Mouse (Mus musculus): ENCODE results near the gene Smpd1. TPM values are rescaled to one million over a fixed set of nuclear protein-coding genes. Genes with fewer than 3 reads are reported as not detected.
A peak's percentile ranks its signal among the peaks of the same experiment; 100 is the strongest.

Gene Smpd1
- polyA plus RNA-seq, 1 experiment from 2014 or later = 68.9 TPM

DNA sequence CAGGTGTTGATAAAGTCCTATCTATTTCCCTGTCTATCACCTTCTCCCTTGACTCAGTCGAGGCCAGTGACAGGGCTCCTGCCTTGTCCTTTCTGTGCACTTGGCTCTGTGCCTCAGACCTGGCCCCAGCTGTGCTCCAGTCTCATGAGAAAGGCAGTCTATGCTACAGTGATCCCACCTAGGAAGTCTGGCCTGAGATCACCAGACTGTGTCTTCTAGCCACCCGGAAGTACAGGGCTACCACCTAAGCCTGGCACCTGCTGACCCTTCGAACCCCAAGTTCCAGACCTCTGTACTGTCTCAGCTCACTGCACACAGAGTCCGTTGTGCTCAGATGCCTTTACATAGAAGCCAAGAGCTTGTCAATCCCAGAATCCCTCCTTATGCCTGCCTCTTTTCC lies 26.1 kb upstream of the Smpd1 start:
- 0 out of 2 replicates have a peak, but pooled peaks have one; percentile 15 for ATAC-seq
- 66% methylated on average over 4 of the region's 4 CpGs for whole genome bisulfite sequencing
- Histone ChIP-seq H3K4me1 (replicated peaks) (no peaks in the 10 kb centered on the region), H3K4me2 (replicated peaks) (no peak overlapping the region), H3K4me3 (replicated peaks) (no peak overlapping the region), H3K9me3 (no peaks in the 10 kb centered on the region), H3K27ac (no peak overlapping the region), H3K36me3 (no peaks in the 10 kb centered on the region), H3K27me3 (no peaks in the 10 kb centered on the region; the same call in 1 of the 2 replicates), H3K9ac (replicated peaks) (no peak overlapping the region)

DNA sequence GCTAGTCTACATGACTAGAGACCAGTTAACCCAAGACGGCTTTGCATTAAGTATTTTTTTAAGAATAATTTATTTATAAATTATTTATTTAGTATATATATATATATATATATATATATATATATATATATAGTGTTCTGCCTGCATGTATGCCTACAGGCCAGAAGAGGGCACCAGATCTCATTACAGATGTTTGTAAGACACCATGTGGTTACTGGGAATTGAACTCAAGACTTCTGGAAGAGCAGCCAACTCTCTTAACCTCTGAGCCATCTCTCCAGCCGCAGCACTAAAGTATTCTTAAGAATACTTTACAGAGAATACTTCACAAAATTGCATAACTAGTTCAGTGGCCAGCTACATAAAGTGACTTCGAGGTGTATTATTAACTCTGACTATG lies 20.0 kb upstream of the Smpd1 start:
- H3K9me3 ChIP-seq = no peaks in the 10 kb centered on the region
- no peak overlapping the region for H3K4me3 ChIP-seq (replicated peaks)
- no peaks in the 10 kb centered on the region for H3K36me3 ChIP-seq
- ATAC-seq = no peak
- H3K27me3 ChIP-seq = no peaks in the 10 kb centered on the region
- H3K4me2 ChIP-seq (replicated peaks) = no peak overlapping the region
- no peak overlapping the region for H3K27ac ChIP-seq
- WGBS = 82% methylated on average over 3 of the region's 3 CpGs
- no peaks in the 10 kb centered on the region for H3K4me1 ChIP-seq (replicated peaks)
- H3K9ac ChIP-seq (replicated peaks) = no peak overlapping the region

DNA sequence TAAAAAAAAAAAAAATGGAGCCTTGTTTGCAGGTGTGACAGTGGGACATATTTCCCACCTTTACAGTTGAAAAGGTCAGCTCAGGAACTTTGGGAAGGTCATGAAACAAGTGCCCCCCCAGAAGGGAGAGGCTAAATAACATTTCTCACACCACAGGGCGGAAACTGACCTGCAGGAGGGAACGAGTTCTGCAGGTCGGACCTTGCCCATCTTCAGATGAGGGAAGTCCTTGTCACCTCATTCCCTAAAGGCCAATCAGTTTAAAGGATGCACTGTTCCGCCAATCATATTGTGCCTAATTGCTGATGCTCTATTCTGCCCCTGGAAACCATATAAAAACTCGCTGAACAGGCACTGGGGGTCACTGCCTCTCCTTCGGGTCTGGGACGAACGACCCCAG lies 8.2 kb upstream of the Smpd1 start:
- Histone ChIP-seq H3K27me3 (no peaks in the 10 kb centered on the region), H3K9me3 (no peaks in the 10 kb centered on the region), H3K36me3 (no peaks in the 10 kb centered on the region), H3K4me2 (replicated peaks) (no peak overlapping the region), H3K9ac (replicated peaks) (no peak overlapping the region), H3K27ac (no peak overlapping the region), H3K4me1 (replicated peaks) (no peaks in the 10 kb centered on the region), H3K4me3 (replicated peaks) (no peak overlapping the region)
- 81% methylated on average over 8 of the region's 8 CpGs for WGBS
- no peak for ATAC-seq

DNA sequence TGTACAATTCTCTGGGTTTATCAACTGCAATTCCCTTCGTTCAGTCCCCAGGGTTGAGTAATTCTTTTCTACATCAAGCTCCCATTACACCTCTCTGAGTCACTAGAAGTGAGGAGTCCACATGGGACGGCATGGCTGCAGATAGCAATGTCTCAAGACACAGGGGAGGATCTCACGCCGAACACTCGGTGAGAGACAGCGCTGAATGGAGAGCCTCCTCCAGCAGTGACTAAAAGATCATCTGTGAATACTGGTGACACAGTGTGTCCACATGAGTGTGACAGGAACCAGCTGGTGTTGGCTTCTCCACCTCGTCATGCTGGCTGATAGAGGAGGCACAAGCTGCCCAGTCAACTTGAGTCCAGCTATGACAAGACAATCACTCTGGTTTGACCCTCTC lies 6.2 kb upstream of the Smpd1 start:
- ATAC-seq = no peak
- WGBS = 81% methylated on average over 7 of the region's 7 CpGs

DNA sequence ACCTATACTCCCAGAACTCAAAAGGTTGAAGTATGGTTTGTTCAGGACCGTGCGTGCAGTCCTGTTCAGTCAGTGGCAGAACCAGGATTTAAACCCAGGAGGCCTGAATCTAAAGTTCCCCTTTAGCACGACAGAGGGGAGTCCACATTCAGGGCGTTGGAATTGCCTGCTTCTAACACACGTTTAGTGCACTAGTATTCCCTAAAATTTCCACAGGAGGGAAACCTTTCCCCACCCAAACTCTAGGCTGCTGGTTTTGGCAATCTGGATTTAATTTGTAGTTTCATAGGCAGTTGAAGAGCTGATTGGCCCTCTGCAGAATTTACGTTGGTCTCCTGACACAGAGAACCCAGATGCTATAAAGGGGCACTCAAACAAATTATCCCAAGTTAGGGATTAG lies 5.1 kb upstream of the Smpd1 start:
- ATAC-seq = no peak
- WGBS = 45% methylated on average over 6 of the region's 6 CpGs
- Histone ChIP-seq H3K4me2 (replicated peaks) (no peak overlapping the region), H3K9me3 (no peaks in the 10 kb centered on the region), H3K36me3 (no peaks in the 10 kb centered on the region), H3K27ac (no peak overlapping the region), H3K27me3 (no peaks in the 10 kb centered on the region), H3K4me1 (replicated peaks) (peaks cover 3% of the 10 kb centered on the region; the same call in 1 of the 2 replicates), H3K9ac (replicated peaks) (no peak overlapping the region), H3K4me3 (replicated peaks) (no peak overlapping the region)

More for the DNA sequence above, 6.2 kb upstream of the Smpd1 start:
- no peak overlapping the region for H3K4me2 ChIP-seq (replicated peaks)
- no peaks in the 10 kb centered on the region for H3K36me3 ChIP-seq
- H3K27ac ChIP-seq = no peak overlapping the region
- no peaks in the 10 kb centered on the region for H3K27me3 ChIP-seq
- H3K4me3 ChIP-seq (replicated peaks) = no peak overlapping the region
- H3K4me1 ChIP-seq (replicated peaks) = no peaks in the 10 kb centered on the region
- no peaks in the 10 kb centered on the region for H3K9me3 ChIP-seq
- H3K9ac ChIP-seq (replicated peaks) = no peak overlapping the region

DNA sequence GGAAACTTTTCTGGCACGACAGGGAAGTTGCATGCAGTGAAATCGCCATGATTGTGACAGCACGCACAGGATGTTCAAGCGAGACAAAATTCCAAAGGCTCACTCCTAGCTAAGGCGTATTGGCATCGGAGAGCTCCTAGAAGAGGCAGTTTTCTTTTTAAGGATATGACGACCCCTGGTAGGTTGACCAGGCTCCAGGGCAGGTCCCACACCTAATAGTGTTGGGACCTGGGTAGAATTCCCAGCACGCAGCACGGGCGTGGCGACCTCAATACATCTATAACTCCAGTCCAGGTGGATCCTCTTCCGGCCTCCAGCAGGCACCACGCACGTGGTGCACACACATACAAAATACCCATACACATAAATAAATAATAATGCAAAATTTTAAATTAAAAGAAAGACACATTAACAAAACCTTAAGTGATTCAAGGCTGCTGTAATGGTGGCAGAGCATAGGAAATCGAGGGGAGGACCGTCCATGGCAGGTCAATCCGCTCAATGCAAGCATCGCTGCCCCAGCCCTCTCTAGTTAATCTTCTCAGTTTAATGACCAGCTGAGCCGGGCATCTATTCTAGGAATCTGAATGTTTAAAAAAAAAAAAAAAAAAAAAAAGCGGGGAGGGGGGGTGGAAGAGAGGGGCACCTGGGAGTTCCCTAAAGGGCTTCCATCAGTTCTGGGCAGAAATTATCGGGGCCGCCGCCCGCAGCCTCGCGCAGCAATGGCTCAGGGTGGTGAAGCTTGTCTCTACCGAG lies 526 bp upstream of the Smpd1 start:
- no peaks in the 10 kb centered on the region for H3K27me3 ChIP-seq
- peak overlapping the region; percentile 74 for H3K27ac ChIP-seq
- peaks cover 27% of the 10 kb centered on the region for H3K4me1 ChIP-seq (replicated peaks)
- H3K4me3 ChIP-seq (replicated peaks) = peak overlapping the region; percentile 63
- WGBS = 26% methylated on average over 26 of the region's 27 CpGs
- peak; percentile 59; the same call in 1 of the 2 replicates for ATAC-seq
- H3K9ac ChIP-seq (replicated peaks) = peak overlapping the region; percentile 89
- H3K9me3 ChIP-seq = no peaks in the 10 kb centered on the region
- H3K36me3 ChIP-seq = peaks cover 24% of the 10 kb centered on the region
- peak overlapping the region; percentile 78 for H3K4me2 ChIP-seq (replicated peaks)

DNA sequence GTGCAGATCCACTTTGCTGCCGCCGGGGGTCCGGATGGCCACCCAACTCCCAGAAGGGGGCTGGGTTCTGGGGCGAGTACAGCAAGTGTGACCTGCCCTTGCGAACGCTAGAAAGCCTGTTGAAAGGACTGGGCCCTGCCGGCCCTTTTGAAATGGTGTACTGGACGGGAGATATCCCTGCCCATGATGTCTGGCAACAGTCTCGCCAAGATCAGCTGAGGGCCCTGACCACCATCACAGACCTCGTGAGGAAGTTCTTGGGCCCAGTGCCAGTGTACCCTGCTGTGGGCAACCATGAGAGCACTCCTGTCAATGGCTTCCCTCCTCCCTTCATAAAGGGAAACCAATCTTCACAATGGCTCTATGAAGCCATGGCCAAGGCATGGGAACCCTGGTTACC lies 1.4 kb downstream of the Smpd1 start:
- Histone ChIP-seq H3K36me3 (peaks cover 40% of the 10 kb centered on the region), H3K27ac (no peak overlapping the region), H3K9me3 (no peaks in the 10 kb centered on the region), H3K4me1 (replicated peaks) (peaks cover 27% of the 10 kb centered on the region), H3K4me2 (replicated peaks) (peak overlapping the region; percentile 78), H3K4me3 (replicated peaks) (peak overlapping the region; percentile 63), H3K27me3 (no peaks in the 10 kb centered on the region), H3K9ac (replicated peaks) (0 out of 2 replicates have a peak overlapping the region, but pooled peaks have one; percentile 89)
- WGBS = 92% methylated on average over 10 of the region's 10 CpGs
- ATAC-seq = no peak

DNA sequence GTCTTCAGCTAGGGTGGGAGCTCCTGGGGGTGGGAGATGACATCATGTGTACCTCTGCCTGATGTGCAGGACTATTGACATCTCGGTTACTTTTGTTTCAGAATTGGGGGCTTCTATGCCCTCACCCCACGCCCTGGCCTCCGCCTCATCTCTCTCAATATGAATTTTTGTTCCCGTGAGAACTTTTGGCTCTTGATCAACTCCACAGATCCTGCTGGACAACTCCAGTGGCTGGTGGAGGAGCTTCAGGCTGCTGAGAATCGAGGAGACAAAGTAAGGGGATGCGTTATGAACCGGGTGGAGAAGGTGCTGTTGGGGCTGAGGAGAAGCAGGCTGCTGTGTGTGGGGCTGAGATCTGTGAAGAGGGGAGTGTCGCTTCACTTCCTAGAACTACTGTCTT lies 2.2 kb downstream of the Smpd1 start:
- Histone ChIP-seq H3K9me3 (no peaks in the 10 kb centered on the region), H3K4me1 (replicated peaks) (peaks cover 27% of the 10 kb centered on the region), H3K27ac (no peak overlapping the region), H3K4me2 (replicated peaks) (peak overlapping the region; percentile 78; the same call in 1 of the 2 replicates), H3K36me3 (peaks cover 44% of the 10 kb centered on the region), H3K27me3 (no peaks in the 10 kb centered on the region), H3K4me3 (replicated peaks) (no peak overlapping the region), H3K9ac (replicated peaks) (no peak overlapping the region)
- 92% methylated on average over 8 of the region's 8 CpGs for WGBS
- no peak for ATAC-seq

DNA sequence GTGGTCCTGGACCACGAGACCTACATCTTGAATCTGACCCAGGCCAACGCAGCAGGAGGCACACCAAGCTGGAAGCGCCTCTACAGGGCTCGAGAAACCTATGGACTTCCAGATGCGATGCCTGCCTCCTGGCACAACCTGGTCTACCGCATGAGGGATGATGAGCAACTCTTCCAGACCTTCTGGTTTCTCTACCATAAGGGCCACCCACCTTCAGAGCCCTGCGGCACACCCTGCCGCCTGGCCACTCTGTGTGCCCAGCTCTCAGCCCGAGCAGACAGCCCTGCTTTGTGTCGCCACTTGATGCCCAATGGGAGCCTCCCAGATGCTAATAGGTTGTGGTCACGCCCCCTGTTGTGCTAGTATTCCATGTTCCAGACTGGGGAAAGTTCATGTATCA lies 3.5 kb downstream of the Smpd1 start:
- Histone ChIP-seq H3K4me3 (replicated peaks) (no peak overlapping the region), H3K9ac (replicated peaks) (no peak overlapping the region), H3K4me1 (replicated peaks) (peaks cover 27% of the 10 kb centered on the region), H3K27me3 (no peaks in the 10 kb centered on the region), H3K27ac (no peak overlapping the region), H3K36me3 (peaks cover 56% of the 10 kb centered on the region), H3K4me2 (replicated peaks) (no peak overlapping the region), H3K9me3 (no peaks in the 10 kb centered on the region)
- WGBS = 85% methylated on average over 11 of the region's 11 CpGs
- no peak for ATAC-seq

DNA sequence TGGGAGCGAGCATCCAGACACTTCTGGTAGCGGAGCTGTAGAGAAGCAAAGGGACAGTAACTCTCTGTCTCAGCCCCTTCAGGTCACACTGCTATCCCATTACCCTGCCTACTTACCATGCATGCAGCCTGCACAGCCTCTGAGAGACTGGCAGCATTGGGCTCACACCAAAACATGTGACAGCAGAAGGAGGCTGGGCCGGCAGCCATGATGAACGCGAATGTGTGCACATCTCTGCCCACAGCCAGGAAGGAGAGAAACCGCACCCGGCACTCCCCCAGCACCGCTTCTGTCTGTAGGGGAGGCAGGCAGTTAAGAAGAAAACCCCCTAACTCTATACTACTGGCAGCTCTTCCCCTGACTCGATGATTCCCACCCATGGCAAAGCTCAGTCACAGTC lies 4.9 kb downstream of the Smpd1 start:
- H3K9ac ChIP-seq (replicated peaks) = no peak overlapping the region
- no peak overlapping the region for H3K4me2 ChIP-seq (replicated peaks)
- no peak for ATAC-seq
- peaks cover 68% of the 10 kb centered on the region for H3K36me3 ChIP-seq
- no peak overlapping the region for H3K27ac ChIP-seq
- WGBS = 91% methylated on average over 9 of the region's 9 CpGs
- H3K4me3 ChIP-seq (replicated peaks) = no peak overlapping the region
- H3K27me3 ChIP-seq = no peaks in the 10 kb centered on the region
- H3K9me3 ChIP-seq = no peaks in the 10 kb centered on the region
- H3K4me1 ChIP-seq (replicated peaks) = peaks cover 24% of the 10 kb centered on the region

DNA sequence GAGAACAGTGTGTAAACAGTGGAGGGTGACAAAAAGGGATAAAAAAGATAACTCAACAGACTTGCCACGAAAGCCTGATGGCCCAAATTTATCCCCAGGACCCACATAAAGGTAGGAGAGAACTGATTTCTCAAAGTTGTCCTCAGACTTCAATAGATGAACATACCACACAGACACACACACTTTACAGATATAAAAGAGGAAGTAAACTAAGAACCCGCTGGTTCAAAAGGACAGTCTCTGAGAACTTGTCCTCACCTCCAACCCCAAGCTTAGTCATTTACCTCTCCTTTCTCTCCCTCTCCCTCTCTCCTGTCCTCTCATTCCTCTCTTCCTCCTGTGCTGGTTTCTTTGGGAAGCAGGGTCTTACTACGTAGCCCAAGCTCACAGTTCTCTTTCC lies 8.2 kb downstream of the Smpd1 start:
- peaks cover 90% of the 10 kb centered on the region for H3K36me3 ChIP-seq
- 88% methylated on average over 3 of the region's 3 CpGs for WGBS

DNA sequence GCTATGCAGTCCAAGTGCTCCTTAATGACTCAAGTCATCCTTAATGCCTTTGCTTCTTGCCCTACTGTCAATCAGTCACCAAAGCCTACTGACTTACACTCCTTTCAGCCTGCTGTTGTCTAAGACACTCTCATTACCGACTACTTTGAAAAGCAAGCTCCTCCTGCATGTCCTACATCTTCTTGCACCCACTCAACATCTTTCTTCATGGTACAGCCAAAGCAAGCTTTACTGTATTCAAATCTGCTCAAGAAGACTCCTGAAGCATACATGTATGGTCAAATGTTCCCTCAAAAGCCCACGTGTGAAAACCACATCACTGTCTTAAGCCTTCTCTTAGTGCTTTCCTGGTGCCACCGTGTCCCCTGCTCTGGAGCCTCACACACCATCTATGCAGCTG lies 9.2 kb downstream of the Smpd1 start:
- Histone ChIP-seq H3K36me3 (peaks cover 86% of the 10 kb centered on the region), H3K9me3 (no peaks in the 10 kb centered on the region), H3K27ac (no peak overlapping the region), H3K4me2 (replicated peaks) (no peak overlapping the region), H3K4me3 (replicated peaks) (no peak overlapping the region), H3K4me1 (replicated peaks) (peaks cover 9% of the 10 kb centered on the region), H3K27me3 (no peaks in the 10 kb centered on the region), H3K9ac (replicated peaks) (no peak overlapping the region)
- ATAC-seq = no peak
- 90% methylated on average over 3 of the region's 3 CpGs for WGBS

More for the DNA sequence above, 8.2 kb downstream of the Smpd1 start:
- Histone ChIP-seq H3K4me3 (replicated peaks) (no peak overlapping the region), H3K9ac (replicated peaks) (no peak overlapping the region), H3K4me1 (replicated peaks) (no peaks in the 10 kb centered on the region; the same call in 1 of the 2 replicates), H3K9me3 (no peaks in the 10 kb centered on the region), H3K27me3 (no peaks in the 10 kb centered on the region), H3K4me2 (replicated peaks) (no peak overlapping the region), H3K27ac (no peak overlapping the region)
- no peak for ATAC-seq
